Mouse (Mus musculus) limb, embryonic 10.5 days (tissue): Measurements from ENCODE around the gene Tapt1. TPM values are rescaled to one million over a fixed set of nuclear protein-coding genes. Genes with fewer than 3 reads are reported as not detected.
"Not testable (repeated sequence)": the region's sequence is repeated elsewhere in the genome, so short reads cannot be mapped to it uniquely, and the experiment has no call there.

ENCODE experiments used
- DNase-seq: peaks from one replicate; pipeline ENCODE4 v3.0.0-alpha.2; 2017; ENCODE audit warnings: low spot score
- H3K27ac ChIP-seq: fragments of 300-500 bp; sonication (generic); 2 replicates; pipeline ENCODE4 v1.5.1; 2016; ENCODE audit warnings: mild to moderate bottlenecking
- H3K27me3 ChIP-seq: fragments of 300-500 bp; sonication (generic); 2 replicates; pipeline ENCODE4 v1.6.1; 2016; ENCODE audit warnings: low read depth, mild to moderate bottlenecking; ENCODE audit not compliant: poor library complexity, severe bottlenecking
- H3K36me3 ChIP-seq: fragments of 300-500 bp; sonication (generic); 2 replicates; pipeline ENCODE4 v1.6.1; 2016; ENCODE audit warnings: mild to moderate bottlenecking, moderate library complexity
- H3K4me1 ChIP-seq: fragments of 300-500 bp; sonication (generic); 2 replicates; pipeline ENCODE4 v1.6.1; 2016
- H3K4me3 ChIP-seq: fragments of 300-500 bp; sonication (generic); 2 replicates; pipeline ENCODE4 v1.5.1; 2016; ENCODE audit warnings: mild to moderate bottlenecking, moderate library complexity
- H3K9me3 ChIP-seq: fragments of 300-500 bp; sonication (generic); replicated peaks from 2 replicates; pipeline ENCODE4 v1.6.1; 2016; ENCODE audit warnings: mild to moderate bottlenecking
- WGBS: fragments of 180-500 bp; shearing (Covaris S2); methylation state at CpG from one replicate; pipeline ENCODE4 v1.1.7; 2016; 5-methylcytosine and 5-hydroxymethylcytosine counted together
- polyA plus RNA-seq: library from polyadenylated mRNA; unstranded; fragments of >200 nt; fragmentation: Nextera tagmentation; extraction: Ambion mirVana; gene quantifications from 2 replicates; pipeline ENCODE4 v1.2.1, GENCODE M21; 2016

Gene Tapt1
- polyA plus RNA-seq, 1 experiment from 2014 or later, result 32.4 TPM

GRCm38 (mm10) chr5:44127487-44127886 is 98.9 kb downstream of the Tapt1 start:
- H3K36me3 ChIP-seq, result no peaks in the 10 kb centered on the region
- H3K4me3 ChIP-seq, result no peak overlapping the region
- DNase-seq, result no peak
- 80% methylated on average over 4 of the region's 4 CpGs for whole genome bisulfite sequencing
- H3K27me3 ChIP-seq, result no peaks in the 10 kb centered on the region
- H3K9me3 ChIP-seq, result no peaks in the 10 kb centered on the region
- no peaks in the 10 kb centered on the region for H3K4me1 ChIP-seq
- H3K27ac ChIP-seq, result no peak overlapping the region

DNA sequence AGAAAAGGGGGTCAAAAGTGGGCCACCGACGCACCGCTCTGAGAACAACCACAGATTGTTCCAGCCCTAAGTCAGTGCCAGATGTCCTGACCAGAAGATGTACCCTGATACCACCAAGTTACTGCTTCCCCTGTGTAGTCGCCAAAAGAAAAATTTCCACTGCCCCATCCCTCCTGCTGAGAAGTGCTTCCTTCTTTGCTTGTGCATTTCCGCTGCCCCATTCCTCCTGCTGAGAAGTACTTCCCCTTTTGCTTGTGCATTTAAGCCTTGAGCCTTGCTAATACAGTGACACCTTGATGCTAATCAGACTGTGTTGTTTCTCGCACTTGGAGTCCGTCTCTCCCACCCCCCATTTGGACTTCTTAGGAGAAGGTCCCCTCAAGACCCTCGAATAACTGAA is 99.9 kb downstream of the Tapt1 start:
- H3K36me3 ChIP-seq, H3K4me3 ChIP-seq, H3K4me1 ChIP-seq, H3K9me3 ChIP-seq, H3K27ac ChIP-seq, DNase-seq, H3K27me3 ChIP-seq: not testable (repeated sequence)
- 91% methylated on average over 8 of the region's 8 CpGs for WGBS

Other genes with a start within 250 kb of the Tapt1 start
- 0.55 and 1.5 TPM in 2 replicates for gene Fgfbp1, start 244.8 kb downstream of the Tapt1 start, polyA plus RNA-seq
- 94.6 and 120 TPM in 2 replicates for gene Prom1, start 124.6 kb downstream of the Tapt1 start, polyA plus RNA-seq